Mouse (Mus musculus): ENCODE measurements around the gene Lix1l. TPM values are rescaled to one million over a fixed set of nuclear protein-coding genes. Genes with fewer than 3 reads are reported as not detected.

Gene Lix1l
- total RNA-seq (2023), result under 1 TPM in 1 of 2 experiments, not detected in 1; 0.50 TPM

DNA sequence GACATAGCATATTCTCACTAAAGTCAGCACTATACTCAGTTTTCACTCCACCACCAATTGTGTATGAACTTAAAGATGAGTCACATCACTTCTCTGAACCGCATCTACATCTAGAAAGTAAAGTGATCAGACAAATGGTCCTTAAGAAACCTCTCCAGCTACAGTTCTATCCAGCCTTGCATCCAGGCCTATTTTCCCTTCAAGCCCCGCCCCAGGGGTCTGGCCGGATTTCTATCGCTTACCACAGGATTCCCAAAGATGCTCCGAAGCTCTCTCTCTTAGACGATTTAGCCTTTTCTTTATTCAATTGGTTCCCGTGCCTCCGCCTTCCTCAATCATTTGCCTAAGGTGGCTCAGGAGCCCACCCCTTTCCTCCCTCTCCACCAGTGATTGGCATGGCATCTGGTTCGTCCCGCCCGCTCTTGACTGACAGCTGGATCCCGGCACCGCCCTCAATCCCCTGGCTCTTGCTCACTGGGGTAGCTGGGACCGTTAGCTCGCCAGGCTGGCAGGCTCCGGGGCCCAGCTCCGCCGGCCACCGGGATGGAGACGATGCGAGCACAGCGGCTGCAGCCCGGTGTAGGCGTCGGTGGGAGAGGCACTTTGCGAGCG lies at the start of gene Lix1l:
TSS of gene Lix1l (plus strand) at position 511 of the 612 bp plus-strand sequence.

DNA sequence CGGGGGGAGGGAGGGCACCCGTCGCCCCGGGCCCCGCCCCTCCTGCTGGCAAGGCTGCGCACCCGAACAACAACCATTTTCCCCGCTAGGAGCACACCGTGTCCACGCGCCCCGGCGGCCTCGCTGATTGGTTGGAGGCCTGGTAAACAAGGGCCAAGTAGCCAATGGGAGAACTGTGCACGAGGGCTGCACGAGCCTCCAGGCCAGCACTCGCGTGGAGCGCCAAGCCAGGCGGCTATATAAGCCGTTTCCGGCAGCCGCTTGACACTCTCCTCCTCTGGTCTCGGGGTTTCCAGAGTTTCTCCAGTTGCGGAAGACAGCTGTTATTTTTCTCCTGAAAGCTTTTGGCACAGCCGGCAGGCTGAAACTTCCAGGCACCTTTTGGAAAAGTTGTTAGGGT lies 43.3 kb upstream of the Lix1l start, which contains the start of gene Txnip:
TSS of gene Txnip (plus strand) at position 264 of the 400 bp plus-strand sequence.

DNA sequence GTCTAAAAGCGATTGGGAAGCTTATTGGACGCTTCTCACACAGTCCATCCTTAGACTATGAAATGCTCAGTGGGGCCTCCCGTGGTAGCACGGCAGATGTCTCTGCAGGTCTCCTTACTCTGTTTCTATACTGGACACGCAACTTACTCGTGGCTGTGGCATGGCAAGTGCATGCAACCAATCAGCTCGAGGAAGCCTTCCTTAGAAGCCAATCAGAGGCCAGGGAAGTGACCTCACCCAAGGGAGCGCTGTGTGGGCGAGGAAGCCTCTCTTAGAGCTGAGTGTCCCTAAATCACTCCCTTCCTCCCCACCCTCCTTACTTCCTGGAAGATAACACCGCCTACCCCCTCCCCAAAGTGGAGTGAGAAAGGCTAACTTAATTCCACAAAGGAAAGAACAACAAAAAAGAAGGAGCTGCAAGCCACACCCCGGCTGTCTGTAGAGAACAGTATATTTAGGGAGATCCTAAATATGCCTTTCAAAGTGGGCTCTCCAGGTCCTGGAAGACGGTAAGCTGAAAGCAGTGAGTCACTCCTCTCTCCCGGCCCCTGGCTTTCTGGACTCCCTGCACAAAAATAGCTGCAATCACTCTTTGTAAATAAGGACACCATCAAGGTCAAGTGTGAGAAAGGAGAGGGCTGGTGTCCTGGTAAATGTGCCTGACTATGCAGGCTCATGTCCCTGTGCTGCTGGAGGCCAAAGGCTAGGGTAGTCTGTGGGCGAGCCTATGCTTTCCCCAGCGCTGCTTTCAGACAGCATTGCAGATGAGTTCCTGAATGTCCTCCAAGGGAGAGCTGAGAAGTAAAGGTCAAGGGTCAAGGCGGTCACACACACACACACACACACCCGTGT lies 24.0 kb upstream of the Lix1l start, which contains the start of gene Gm16253:
TSS of gene Gm16253 (plus strand) at position 295 of the 852 bp plus-strand sequence.

DNA sequence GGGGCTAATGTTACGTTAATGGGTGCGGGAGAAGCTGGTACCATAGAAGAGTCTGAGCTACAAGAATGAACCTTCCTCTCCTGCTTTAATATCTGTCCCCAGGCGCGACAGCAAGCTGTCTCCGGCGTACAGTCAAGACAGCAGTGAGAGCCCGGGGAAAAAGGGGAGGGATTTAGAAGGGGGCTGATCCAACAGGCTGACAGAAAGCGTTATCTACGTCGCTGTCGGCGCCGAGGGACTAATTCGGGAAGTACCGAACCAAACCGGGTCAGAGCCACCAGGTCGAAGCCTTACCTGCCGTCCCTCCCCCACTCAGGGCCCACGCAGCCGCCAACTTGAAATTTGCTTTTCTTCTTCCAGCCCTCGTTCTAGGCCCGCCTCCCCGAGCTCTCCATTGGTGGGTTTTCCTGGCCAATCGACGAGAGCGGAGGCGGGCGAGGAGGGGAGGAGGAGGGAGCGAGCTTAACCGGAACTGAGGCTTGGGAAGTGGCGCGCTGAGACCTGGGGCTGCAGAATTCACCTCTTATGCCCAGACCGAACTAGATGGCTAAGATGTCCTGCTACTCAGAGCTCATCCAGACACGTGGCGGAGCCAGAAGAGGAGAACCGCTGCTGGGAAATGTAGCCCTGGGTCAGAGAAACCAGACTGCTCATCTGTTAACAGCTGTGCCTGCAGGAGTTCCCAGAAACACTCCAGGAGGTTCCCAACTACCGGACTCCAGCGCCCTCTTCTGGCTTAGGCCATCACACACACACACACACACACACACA lies 7.0 kb upstream of the Lix1l start, which contains the start of gene Polr3gl:
TSS of gene Polr3gl (minus strand) at position 392 of the 771 bp plus-strand sequence.

DNA sequence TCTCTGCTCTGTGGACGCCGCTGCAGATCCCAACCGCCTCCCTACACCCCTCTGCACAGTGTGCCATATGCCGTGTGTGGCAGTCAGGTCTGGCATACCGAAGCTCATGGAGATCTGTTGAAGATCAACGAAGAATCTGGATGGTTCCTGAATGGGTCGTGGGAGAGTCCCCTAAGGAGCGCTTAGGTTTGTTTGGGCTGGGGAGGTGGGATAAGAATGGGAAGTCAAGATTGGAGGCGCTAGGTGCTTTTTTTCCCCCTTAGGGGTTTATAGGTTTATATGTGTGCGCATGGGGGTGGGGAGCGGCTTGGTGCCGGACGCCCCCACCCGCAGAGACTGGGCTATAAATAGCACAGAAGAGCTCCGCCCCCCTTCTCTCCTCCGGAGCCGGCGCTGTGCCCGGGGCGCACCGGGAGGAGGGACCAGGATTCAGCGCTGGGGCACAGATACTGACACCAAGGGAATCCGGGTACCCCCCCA lies 4.7 kb upstream of the Lix1l start, which contains the start of gene Ankrd34a:
TSS of gene Ankrd34a (plus strand) at position 409 of the 480 bp plus-strand sequence.

DNA sequence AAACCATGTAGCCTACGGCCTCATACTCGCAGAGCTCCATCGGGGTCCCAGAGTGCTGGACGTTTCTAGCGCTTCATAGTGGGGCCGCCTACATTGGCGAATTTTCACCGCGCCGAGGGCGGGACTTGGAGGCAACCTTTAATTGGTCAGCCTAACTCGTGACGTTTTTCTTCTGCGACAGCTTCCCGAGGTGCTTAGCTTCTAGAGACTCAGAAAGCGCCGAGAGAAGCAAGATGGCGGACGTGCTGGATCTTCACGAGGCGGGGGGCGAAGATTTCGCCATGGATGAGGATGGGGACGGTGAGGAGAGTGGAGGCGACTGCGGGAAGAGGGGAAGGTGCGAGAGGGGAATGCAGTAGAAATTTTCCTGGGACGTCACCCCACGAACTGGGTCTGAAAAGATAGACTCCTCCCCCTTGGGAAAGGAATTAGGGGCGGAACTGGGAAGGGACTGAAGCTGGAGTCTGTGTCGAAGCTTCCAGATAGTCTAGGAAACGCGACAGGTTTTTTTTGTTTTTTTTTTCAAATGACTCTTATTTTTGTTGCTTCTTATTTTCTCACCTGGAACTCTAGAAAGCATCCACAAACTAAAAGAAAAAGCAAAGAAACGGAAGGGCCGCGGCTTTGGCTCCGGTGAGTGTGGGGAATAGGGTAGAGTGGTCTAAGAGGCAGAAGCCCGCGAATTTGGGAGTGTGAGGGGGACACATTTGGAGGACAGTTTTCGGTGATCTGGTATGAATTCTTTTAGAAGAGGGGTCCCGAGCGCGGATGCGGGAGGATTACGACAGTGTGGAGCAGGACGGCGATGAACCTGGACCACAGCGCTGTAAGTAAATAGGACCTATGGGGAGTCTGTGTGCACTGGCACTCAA lies 29.0 kb downstream of the Lix1l start, which contains the start of gene Rbm8a:
TSS of gene Rbm8a (plus strand) at position 205 of the 872 bp plus-strand sequence.

DNA sequence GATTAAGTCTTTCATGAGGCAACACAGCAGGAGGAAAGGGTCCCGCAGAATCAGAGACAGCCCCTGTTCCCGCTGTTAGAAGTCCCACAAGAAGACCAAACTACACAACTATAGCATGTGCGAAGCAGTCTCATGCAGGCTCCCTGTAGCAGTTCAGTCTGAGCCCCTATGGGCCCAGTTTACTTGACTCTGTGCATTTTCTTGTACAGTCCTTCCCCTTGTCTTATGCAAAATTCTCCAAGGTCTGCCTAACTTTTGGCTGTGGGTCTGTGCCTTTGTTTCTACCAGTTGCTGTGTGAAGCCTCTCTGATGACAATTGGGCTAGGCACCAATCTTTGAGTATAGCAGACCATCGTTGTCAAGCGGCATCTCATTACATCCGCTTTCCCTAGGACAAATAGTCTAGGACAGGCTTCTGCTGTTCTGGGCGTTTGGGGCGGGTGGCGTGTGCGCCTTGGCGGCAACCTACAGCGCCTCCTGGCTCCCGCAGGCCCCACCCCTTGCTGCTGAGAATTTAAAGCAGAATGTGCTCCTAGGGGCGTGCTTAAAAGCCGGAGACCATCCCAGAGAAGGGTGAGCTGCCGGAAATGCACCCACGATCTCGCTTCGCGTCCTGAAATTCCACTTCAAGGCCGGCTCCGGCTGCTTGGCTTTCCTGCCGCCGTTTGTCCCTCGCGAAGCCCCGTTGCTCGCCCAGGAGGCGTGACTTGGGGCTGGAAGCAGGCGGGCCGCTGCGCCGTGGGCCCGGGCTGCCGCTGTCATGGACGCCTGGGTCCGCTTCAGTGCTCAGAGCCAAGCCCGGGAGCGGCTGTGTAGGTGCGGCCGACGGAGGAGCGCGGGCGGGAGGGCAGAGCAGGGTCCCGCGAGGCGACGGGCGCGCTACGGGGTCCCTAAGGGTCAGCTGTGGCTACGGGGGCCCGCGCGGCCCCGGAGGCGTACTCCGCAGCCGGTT lies 34.3 kb downstream of the Lix1l start, which contains the start of the genes Pex11b and Gm42957:
TSS of gene Pex11b (plus strand) at position 449 of the 952 bp plus-strand sequence.
TSS of gene Gm42957 (plus strand) at position 547 of the 952 bp plus-strand sequence.

DNA sequence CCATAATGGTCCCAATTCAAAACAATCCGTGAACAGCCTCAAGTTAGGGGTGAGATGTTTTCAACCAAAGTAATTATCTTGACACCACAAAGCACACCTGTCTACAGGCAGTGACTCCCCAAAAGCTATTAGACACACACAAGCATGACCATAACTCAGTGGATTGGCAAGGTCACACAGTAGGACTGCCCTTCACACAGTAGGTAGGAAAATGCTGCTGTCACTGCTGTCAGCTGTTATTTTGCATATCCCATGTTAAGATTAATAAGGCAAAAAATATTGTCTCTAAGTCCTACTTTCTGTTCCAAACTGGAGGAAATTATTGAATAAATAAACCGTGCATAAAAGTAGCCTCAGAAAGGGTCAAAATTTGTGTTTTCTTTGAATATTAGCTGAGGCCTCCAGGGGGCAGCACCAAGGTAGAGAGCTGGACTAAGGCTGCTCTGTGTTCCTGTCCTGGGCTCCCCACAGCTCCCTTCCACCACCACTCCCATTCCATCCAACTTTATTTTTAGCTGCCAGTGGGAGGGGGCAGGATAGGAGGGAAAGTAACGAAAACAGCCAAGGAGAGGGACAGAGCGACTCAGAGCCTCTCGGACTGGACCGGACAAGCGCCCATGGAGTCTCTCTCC lies 44.2 kb downstream of the Lix1l start, which contains the start of gene Itga10:
TSS of gene Itga10 (plus strand) at position 567 of the 632 bp plus-strand sequence.

DNA sequence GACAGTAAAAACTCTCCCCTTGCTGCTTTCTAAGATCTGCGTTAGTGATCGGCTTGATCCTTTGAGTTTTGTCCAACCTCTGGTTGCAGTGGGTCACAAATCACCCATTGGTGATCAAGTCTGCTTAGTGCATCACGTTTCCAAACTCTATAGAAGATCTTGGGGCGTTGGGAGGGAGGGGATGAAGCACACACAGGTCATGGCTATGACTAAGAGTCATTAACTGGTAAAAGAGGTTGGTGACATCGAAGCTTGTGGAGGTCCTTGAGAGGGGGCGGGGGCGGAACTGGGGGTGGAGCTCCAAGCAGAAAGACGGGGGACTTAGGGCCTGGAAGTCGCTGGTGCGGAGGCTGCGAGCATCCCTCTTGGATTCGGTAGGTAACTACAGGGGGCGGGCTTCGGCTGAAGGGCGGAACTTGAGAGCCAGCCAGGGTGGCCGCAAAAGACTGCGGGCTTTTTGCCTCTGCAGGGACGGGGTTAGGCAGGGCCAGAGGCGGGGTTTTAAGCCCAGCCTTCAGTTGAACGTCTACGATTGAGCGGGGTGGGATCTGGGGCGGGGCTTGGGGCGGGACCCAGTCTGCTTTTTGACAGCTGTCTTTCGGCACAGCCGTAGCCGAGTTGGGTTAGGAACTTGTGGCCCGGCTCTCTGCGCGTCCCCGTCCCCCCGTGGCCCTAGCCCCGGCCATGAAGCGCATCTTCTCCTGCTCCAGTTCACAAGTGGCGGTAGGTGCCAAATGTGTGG lies 68.9 kb downstream of the Lix1l start, which contains the start of gene Ankrd35:
TSS of gene Ankrd35 (plus strand) at position 405 of the 742 bp plus-strand sequence.

Other genes starting within 250 kb of the Lix1l start
- not detected for gene BC107364, start 148.8 kb upstream of the Lix1l start, total RNA-seq (2023)
- gene Hfe2, start 76.0 kb upstream of the Lix1l start, total RNA-seq (2023), result not detected
- gene Txnip, start 43.2 kb upstream of the Lix1l start, total RNA-seq (2023), result 100 to 1,000 TPM; 532 to 583 TPM
- gene Gm16253, start 24.2 kb upstream of the Lix1l start, total RNA-seq (2023), result not detected
- gene Polr3gl, start 7.0 kb upstream of the Lix1l start, total RNA-seq (2023), result 10 to 100 TPM; 28.1 to 36.3 TPM
- not detected for gene Ankrd34a, start 4.5 kb upstream of the Lix1l start, total RNA-seq (2023)
- 10 to 100 TPM; 84.7 to 87.2 TPM for gene Rbm8a, start 28.8 kb downstream of the Lix1l start, total RNA-seq (2023)
- 10 to 100 TPM; 20.8 to 23.0 TPM for gene Pex11b, start 34.2 kb downstream of the Lix1l start, total RNA-seq (2023)
- under 1 TPM; 0.29 to 0.39 TPM for gene Gm42957, start 34.3 kb downstream of the Lix1l start, total RNA-seq (2023)
- 1 to 10 TPM; 2.1 to 2.9 TPM for gene Itga10, start 44.4 kb downstream of the Lix1l start, total RNA-seq (2023)
- under 1 TPM in 1 of 2 experiments, not detected in 1; 0.15 TPM for gene Ankrd35, start 69.0 kb downstream of the Lix1l start, total RNA-seq (2023)
- gene Pias3, start 95.2 kb downstream of the Lix1l start, total RNA-seq (2023), result 10 to 100 TPM; 21.5 to 23.0 TPM
- gene Nudt17, start 107.4 kb downstream of the Lix1l start, total RNA-seq (2023), result 1 to 10 TPM; 2.7 to 4.4 TPM
- gene Polr3c, start 126.5 kb downstream of the Lix1l start, total RNA-seq (2023), result 10 to 100 TPM; 65.6 TPM
- 10 to 100 TPM; 49.3 to 52.8 TPM for gene Rnf115, start 126.5 kb downstream of the Lix1l start, total RNA-seq (2023)
- gene Pdzk1, start 228.1 kb downstream of the Lix1l start, total RNA-seq (2023), result 1 to 10 TPM in 1 of 2 experiments, not detected in 1; 1.3 TPM
- 10 to 100 TPM; 20.5 to 27.5 TPM for gene Cd160, start 228.2 kb downstream of the Lix1l start, total RNA-seq (2023)

Data from T-cell, adult 66 days (primary cell).